In genomic region chr16:44615172-44615877, GRCm38 (mm10) we compare ENCODE assay signal across 12 mouse cellular contexts. TPM values are rescaled to one million over a fixed set of nuclear protein-coding genes. Genes with fewer than 3 reads are reported as not detected.
A peak's percentile ranks its signal among the peaks of the same experiment; 100 is the strongest.
DNase-seq lines count a peak whose midpoint lies in the region; ATAC-seq and TF ChIP-seq lines count a peak whose summit lies in the region.
"Had no signal": no experiment of that assay in that cellular context is flagged by ENCODE, and none has a peak within 500 bp of the region (broad histone marks: within the 10 kb centered on the region; RNA-seq: fewer than 3 reads in every experiment).

No protein-coding gene starts in this region.

- dilution Hi-C loops in CH12.LX (cut with MboI; ENCODE audit: extremely low pct_ligation_motif_present, extremely low pct_unique_long_range_greater_than_20kb, low sequenced_read_pairs) = no loop called here

- no peak for ATAC-seq in heart, embryonic 13.5 days (ENCODE audit: extremely low read depth, insufficient number of reproducible peaks, low FRiP score, low TSS enrichment)
- ATAC-seq in limb, embryonic 13.5 days (ENCODE audit: low FRiP score, low read depth) = no peak
- ATAC-seq: liver, embryonic 12.5 days had no signal

- H3K27ac ChIP-seq in heart, embryonic 13.5 days (replicated peaks) = peak overlapping the region; percentile 82
- H3K27ac ChIP-seq in heart, adult 2 months = no peak overlapping the region
- no peak overlapping the region for H3K27ac ChIP-seq in CH12.LX (ENCODE audit: insufficient read depth, low read depth)
- peak overlapping the region; percentile 41; the same call in 1 of the 2 replicates for H3K27ac ChIP-seq in embryonic fibroblast, embryonic 13.5 days (ENCODE audit: insufficient read depth, low read length)
- peak overlapping the region; percentile 96 for H3K27ac ChIP-seq in limb, embryonic 13.5 days
- H3K27ac ChIP-seq: liver, embryonic 12.5 days had no signal

- 37% methylated on average over 9 of the region's 9 CpGs for WGBS in heart, embryonic 13.5 days
- WGBS in heart, adult 2 months = 37% methylated on average over 9 of the region's 9 CpGs
- WGBS in limb, embryonic 13.5 days = 22% methylated on average over 9 of the region's 9 CpGs

- TF ChIP-seq CTCF in heart, adult 2 months (IDR thresholded peaks at IDR 0.05) = no peak
- TF ChIP-seq CTCF in CH12.LX (conservative IDR thresholded peaks at IDR 0.05 in 1 of 2, IDR thresholded peaks at IDR 0.05 in 1 of 2; ENCODE audit: low read depth in 2 of 2, low read length in 2 of 2) = no peak
- TF ChIP-seq CTCF in embryonic fibroblast, embryonic 13.5 days (IDR thresholded peaks at IDR 0.05; ENCODE audit: borderline replicate concordance, insufficient read depth, low read length) = no peak

- TF ChIP-seq POLR2A in heart, adult 2 months (IDR thresholded peaks at IDR 0.05; ENCODE audit: insufficient read depth, low read depth, low read length) = no peak
- TF ChIP-seq POLR2A in CH12.LX (IDR thresholded peaks at IDR 0.05; ENCODE audit: low read depth, low read length) = no peak
- TF ChIP-seq POLR2A in embryonic fibroblast, embryonic 13.5 days (IDR thresholded peaks at IDR 0.05; ENCODE audit: low read depth, low read length) = no peak; the same call in 1 of the 2 replicates

- no peaks in the 10 kb centered on the region for H3K27me3 ChIP-seq in heart, embryonic 13.5 days (replicated peaks)
- H3K27me3 ChIP-seq in heart, adult 2 months (ENCODE audit: control insufficient read depth, insufficient read depth, low read length) = no peaks in the 10 kb centered on the region
- H3K27me3 ChIP-seq in CH12.LX (replicated peaks) = no peaks in the 10 kb centered on the region
- no peaks in the 10 kb centered on the region for H3K27me3 ChIP-seq in limb, embryonic 13.5 days
- H3K27me3 ChIP-seq: liver, embryonic 12.5 days had no signal

- intact Hi-C loops in heart, adult 2 months (cut with DNase I) = no loop called here

- peaks cover 28% of the 10 kb centered on the region for H3K4me1 ChIP-seq in heart, embryonic 13.5 days
- H3K4me1 ChIP-seq in heart, adult 2 months (ENCODE audit: control insufficient read depth, insufficient read depth, low read length) = peaks cover 3% of the 10 kb centered on the region
- H3K4me1 ChIP-seq in CH12.LX (ENCODE audit: control insufficient read depth in 1 of 2, insufficient read depth in 2 of 2) = peaks cover 0 to 2% of the 10 kb centered on the region in 2 experiments; a peak in 1 of 4 replicates
- H3K4me1 ChIP-seq in embryonic fibroblast, embryonic 13.5 days (ENCODE audit: control insufficient read depth, insufficient read depth, low read length) = no peaks in the 10 kb centered on the region
- H3K4me1 ChIP-seq in limb, embryonic 13.5 days = peaks cover 89% of the 10 kb centered on the region
- H3K4me1 ChIP-seq: liver, embryonic 12.5 days had no signal

- peak overlapping the region; percentile 35 for H3K4me2 ChIP-seq in heart, embryonic 13.5 days
- no peak overlapping the region for H3K4me2 ChIP-seq in CH12.LX (ENCODE audit: insufficient read depth, low read depth, poor library complexity, severe bottlenecking)
- peak overlapping the region; percentile 54 for H3K4me2 ChIP-seq in limb, embryonic 13.5 days (replicated peaks)
- H3K4me2 ChIP-seq: liver, embryonic 12.5 days had no signal

- no peak for TF ChIP-seq EP300 in heart, adult 2 months (IDR thresholded peaks at IDR 0.05; ENCODE audit: insufficient read depth, low read depth, low read length)
- no peak for TF ChIP-seq EP300 in CH12.LX (IDR thresholded peaks at IDR 0.05; ENCODE audit: low read length)

- no peaks in the 10 kb centered on the region for H3K36me3 ChIP-seq in heart, embryonic 13.5 days
- H3K36me3 ChIP-seq in heart, adult 2 months (ENCODE audit: control insufficient read depth, insufficient read depth, low read length) = no peaks in the 10 kb centered on the region
- H3K36me3 ChIP-seq in CH12.LX (replicated peaks in 1 of 2; ENCODE audit: control insufficient read depth in 1 of 2, insufficient read depth in 1 of 2, low read length in 1 of 2) = no peaks in the 10 kb centered on the region
- no peaks in the 10 kb centered on the region for H3K36me3 ChIP-seq in limb, embryonic 13.5 days
- H3K36me3 ChIP-seq: liver, embryonic 12.5 days had no signal

- no peaks in the 10 kb centered on the region for H3K9me3 ChIP-seq in heart, embryonic 13.5 days
- H3K9me3 ChIP-seq in CH12.LX (replicated peaks; ENCODE audit: low read length) = no peaks in the 10 kb centered on the region
- no peaks in the 10 kb centered on the region for H3K9me3 ChIP-seq in limb, embryonic 13.5 days
- H3K9me3 ChIP-seq: liver, embryonic 12.5 days had no signal

- no peak for DNase-seq in heart, adult 2 months
- DNase-seq in CH12.LX (ENCODE audit: extremely low read depth) = no peak
- no peak for DNase-seq in natural killer cell, adult 2 months (ENCODE audit: low spot score in 2 of 2)
- DNase-seq in adrenal gland, postnatal 4 days (ENCODE audit: low spot score in 2 of 2) = no peak
- no peak for DNase-seq in layer of hippocampus, postnatal 25 days (ENCODE audit: extremely low spot score in 1 of 2, low spot score in 1 of 2)
- DNase-seq: adrenal gland, adult 8-10 months; kidney, adult 11 months had no signal

- no peak for TF ChIP-seq RAD21 in CH12.LX (IDR thresholded peaks at IDR 0.05; ENCODE audit: low read depth, low read length)

- no peak overlapping the region for H3K4me3 ChIP-seq in heart, embryonic 13.5 days
- H3K4me3 ChIP-seq in heart, adult 2 months = no peak overlapping the region
- H3K4me3 ChIP-seq in CH12.LX (replicated peaks in 1 of 3; ENCODE audit: low read depth in 2 of 3, low read length in 2 of 3, poor library complexity in 1 of 3) = no peak overlapping the region
- no peak overlapping the region for H3K4me3 ChIP-seq in embryonic fibroblast, embryonic 13.5 days (ENCODE audit: insufficient read depth, low read length)
- H3K4me3 ChIP-seq in limb, embryonic 13.5 days = peak overlapping the region; percentile 15; the same call in 1 of the 2 replicates
- H3K4me3 ChIP-seq: liver, embryonic 12.5 days; myocyte had no signal

- in situ Hi-C loops in CH12.LX (cut with MboI; ENCODE audit: low pct_ligation_motif_present, low pct_unique_long_range_greater_than_20kb, low sequenced_read_pairs) = no loop called here

- H3K9ac ChIP-seq in heart, embryonic 13.5 days = 0 out of 2 replicates have a peak overlapping the region, but pooled peaks have one; percentile 20
- no peak overlapping the region for H3K9ac ChIP-seq in heart, adult 2 months (ENCODE audit: low read depth, low read length)
- no peak overlapping the region for H3K9ac ChIP-seq in CH12.LX (ENCODE audit: insufficient read depth, low read depth)
- H3K9ac ChIP-seq in limb, embryonic 13.5 days = no peak overlapping the region
- H3K9ac ChIP-seq: liver, embryonic 12.5 days had no signal

- no peaks in the 10 kb centered on the region for H3K79me2 ChIP-seq in heart, adult 2 months (replicated peaks; ENCODE audit: control insufficient read depth, insufficient read depth, low read length)
- no peaks in the 10 kb centered on the region for H3K79me2 ChIP-seq in CH12.LX (replicated peaks; ENCODE audit: control insufficient read depth, extremely low read depth, insufficient read depth, poor library complexity, severe bottlenecking)

TF ChIP-seq in CH12.LX, 34 proteins besides CTCF, POLR2A, EP300 and RAD21:
- TF ChIP-seq UBTF (IDR thresholded peaks at IDR 0.05; ENCODE audit: low read depth, low read length) (no peak), TBP (conservative IDR thresholded peaks at IDR 0.05; ENCODE audit: low read depth, low read length) (no peak), USF2 (conservative IDR thresholded peaks at IDR 0.05; ENCODE audit: low read depth, low read length) (no peak), USF1 (IDR thresholded peaks at IDR 0.05; ENCODE audit: low read depth, low read length) (no peak), ZMIZ1 (IDR thresholded peaks at IDR 0.05; ENCODE audit: low read depth, low read length) (no peak), ZKSCAN1 (IDR thresholded peaks at IDR 0.05; ENCODE audit: borderline replicate concordance, low read depth, low read length) (peak; percentile 9; the same call in 1 of the 2 replicates), MEF2A (IDR thresholded peaks at IDR 0.05; ENCODE audit: borderline replicate concordance, low read depth, low read length) (no peak)
TF ChIP-seq in CH12.LX: peak in this region for 1.

RNA-seq across cellular contexts. Expression of gene Boc, which starts 56.6 kb away (rescaled TPM):
- polyA plus RNA-seq in heart, embryonic 13.5 days (2015; fragmentation: Nextera tagmentation; extraction: Ambion mirVana) = 7.8 and 10.0 TPM in 2 replicates
- total RNA-seq in heart, adult 2 months (2021) = 1 to 10 TPM; 3.5 to 4.2 TPM
- 4.4 and 5.6 TPM in 2 replicates for polyA plus RNA-seq in heart, adult 2 months (2012; rRNA removed)
- total RNA-seq in CH12.LX (2012; rRNA removed) (0.25 and 0.29 TPM in 2 replicates), CH12.LX (2014; rRNA removed) (0.47 and 0.67 TPM in 2 replicates)
- polyA plus RNA-seq in CH12.LX (2012; ENCODE audit: insufficient read length, low read depth) = 1.2 and 1.5 TPM in 2 replicates
- polyA plus RNA-seq in embryonic fibroblast, embryonic 13.5 days (2011; ENCODE audit: insufficient read length, low read depth, missing spikeins) = 13.7 and 30.6 TPM in 2 replicates
- polyA plus RNA-seq in limb, embryonic 13.5 days (2015; fragmentation: Nextera tagmentation; extraction: Ambion mirVana) = 58.7 and 63.5 TPM in 2 replicates
- total RNA-seq in adrenal gland, postnatal 4 days (2021) = 10 to 100 TPM; 42.4 to 49.7 TPM
- total RNA-seq in layer of hippocampus, postnatal 25 days (2021) = 10 to 100 TPM in 1 of 2 experiments, 1 to 10 TPM in 1; 9.9 to 10.3 TPM

Comparison
In these comparisons a context has a peak if more than half of its experiments do, and no peak if none do; other contexts are left out.
1. H3K27ac ChIP-seq: peak in heart, embryonic 13.5 days (single experiment), embryonic fibroblast, embryonic 13.5 days (single experiment) and limb, embryonic 13.5 days (single experiment); none in heart, adult 2 months (single experiment) and CH12.LX (single experiment).